Mouse (Mus musculus) liver, adult 2 months (tissue): ENCODE measurements around the gene Nxph1.

Source experiments
- CTCF ChIP-seq: fragments of 200-500 bp; IDR thresholded peaks from 2 replicates; pipeline ENCODE4 v1.5.1; 2011; ENCODE audit warnings: low read depth, low read length, control low read depth
- POLR2A ChIP-seq: fragments of 200-500 bp; IDR thresholded peaks from 2 replicates; pipeline ENCODE4 v1.6.1; 2011; ENCODE audit warnings: low read length, control low read depth; ENCODE audit not compliant: insufficient read depth; ENCODE audit errors: extremely low read depth

DNA sequence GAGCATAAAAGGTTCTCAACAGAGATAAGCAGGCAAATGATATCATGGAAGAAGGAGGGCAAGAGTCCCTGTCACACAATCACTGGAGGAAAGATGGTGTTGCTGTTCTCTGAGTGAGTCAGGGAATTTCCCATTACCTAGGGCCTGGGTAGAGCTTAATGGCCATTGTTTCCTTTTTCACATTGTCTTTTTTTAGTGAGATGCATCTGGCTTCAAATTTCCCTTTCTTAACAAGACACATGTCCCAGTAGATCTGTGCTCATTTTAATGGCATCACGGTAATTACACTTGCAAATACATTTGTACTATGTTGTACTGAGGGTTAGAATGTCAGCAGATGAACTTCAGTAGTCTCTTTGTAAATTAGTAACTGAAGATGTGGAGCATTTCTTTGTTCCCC lies 80.3 kb downstream of the Nxph1 start:
- TF ChIP-seq POLR2A (no peak), CTCF (no peak)
